Mouse (Mus musculus) left cerebral cortex, postnatal 36 days (tissue): ENCODE results near the gene Gpr35. TPM values are rescaled to one million over a fixed set of nuclear protein-coding genes. Genes with fewer than 3 reads are reported as not detected.

Experiments used
- DNase-seq, 2 experiments: peaks; one replicate each; pipeline ENCODE4 v3.0.0; 2021 to 2022; ENCODE audit warnings: low spot score in 2 of 2, mixed read lengths in 1 of 2
- intact Hi-C: fragments of 180-260 bp; cut with DNase I; formaldehyde crosslinking; loops from one replicate; pipeline ENCODE4 v1.15.1; 2025
- total RNA-seq, 2 experiments: library from RNA; stranded (reverse); gene quantifications; 2 replicates each; pipeline ENCODE4 v1.2.3; 2021

Gpr35 gene
- total RNA-seq, 2 experiments from 2014 or later, result 0.77 TPM; not detected in 1

DNA sequence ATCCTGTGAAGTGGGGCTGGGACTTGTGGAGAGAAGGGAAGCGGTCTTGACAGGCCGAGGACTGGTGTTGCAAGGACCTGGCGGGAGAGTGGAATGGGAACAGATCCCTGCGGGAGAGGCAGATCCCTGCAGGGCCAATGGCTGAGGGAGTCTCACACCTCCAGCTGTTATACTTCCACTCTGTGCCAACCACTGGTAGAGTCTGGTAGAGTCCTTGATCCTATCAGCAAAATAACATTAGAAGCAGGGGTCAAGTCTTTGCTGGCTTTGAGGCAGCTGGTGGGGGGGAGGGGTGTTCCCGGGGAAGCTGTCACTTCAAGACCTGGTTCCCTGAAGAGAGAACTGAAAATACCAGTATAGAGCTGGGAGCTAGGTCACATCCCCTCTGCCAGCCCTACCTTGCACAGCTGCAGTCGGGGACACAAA, 25.5 kb downstream of the Gpr35 start:
- DNase-seq, result no peak
- intact Hi-C loops, result no loop called here

DNA sequence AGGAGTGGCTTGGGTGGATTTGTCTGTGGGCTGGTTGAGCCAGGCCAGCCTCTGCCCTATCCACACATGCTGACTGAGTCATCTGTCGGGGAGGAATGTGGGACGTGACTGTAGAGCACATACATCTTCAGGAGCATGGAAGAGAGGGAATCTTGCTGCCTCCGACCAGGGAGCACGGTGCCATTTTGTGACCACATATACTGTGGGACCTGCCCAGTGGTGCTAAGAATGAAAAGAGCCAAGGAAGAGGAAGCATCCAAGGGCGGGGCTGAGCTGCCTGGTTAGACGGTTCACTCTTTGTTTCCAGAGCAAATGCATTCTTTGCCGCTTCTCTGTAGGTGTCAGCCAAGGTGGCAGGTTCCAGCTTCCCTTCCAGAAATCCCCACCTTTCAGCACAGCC, 28.0 kb downstream of the Gpr35 start:
- DNase-seq, result no peak

DNA sequence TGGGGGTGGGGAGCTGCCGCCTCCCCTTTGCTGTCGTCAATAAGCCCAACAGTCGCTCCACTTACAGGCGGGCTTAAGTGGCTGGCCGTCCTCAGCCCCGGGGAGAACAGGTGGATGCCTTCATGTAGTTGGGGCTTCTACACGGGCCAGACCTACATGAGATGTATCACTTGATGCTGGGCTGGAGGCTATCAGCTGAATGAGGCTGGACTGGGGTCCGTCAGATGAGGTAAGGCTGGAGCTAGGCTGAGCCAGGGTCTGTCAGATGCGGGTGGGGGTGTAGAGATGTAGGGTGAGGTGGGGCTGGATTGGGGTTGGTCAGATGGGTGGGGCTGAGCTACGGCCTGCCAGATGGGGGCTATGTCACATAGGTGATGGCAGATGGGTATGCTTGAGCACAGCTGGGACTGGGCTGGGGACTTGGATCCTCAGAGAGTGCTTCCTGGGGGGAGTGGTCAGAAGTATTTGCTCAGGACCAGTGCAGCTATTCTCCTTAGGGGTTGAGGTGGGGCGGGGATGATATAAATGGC, 28.5 kb downstream of the Gpr35 start:
- no peak for DNase-seq
- intact Hi-C loops, result no loop called here

More for the DNA sequence above, 28.0 kb downstream of the Gpr35 start:
- intact Hi-C loops, result no loop called here

DNA sequence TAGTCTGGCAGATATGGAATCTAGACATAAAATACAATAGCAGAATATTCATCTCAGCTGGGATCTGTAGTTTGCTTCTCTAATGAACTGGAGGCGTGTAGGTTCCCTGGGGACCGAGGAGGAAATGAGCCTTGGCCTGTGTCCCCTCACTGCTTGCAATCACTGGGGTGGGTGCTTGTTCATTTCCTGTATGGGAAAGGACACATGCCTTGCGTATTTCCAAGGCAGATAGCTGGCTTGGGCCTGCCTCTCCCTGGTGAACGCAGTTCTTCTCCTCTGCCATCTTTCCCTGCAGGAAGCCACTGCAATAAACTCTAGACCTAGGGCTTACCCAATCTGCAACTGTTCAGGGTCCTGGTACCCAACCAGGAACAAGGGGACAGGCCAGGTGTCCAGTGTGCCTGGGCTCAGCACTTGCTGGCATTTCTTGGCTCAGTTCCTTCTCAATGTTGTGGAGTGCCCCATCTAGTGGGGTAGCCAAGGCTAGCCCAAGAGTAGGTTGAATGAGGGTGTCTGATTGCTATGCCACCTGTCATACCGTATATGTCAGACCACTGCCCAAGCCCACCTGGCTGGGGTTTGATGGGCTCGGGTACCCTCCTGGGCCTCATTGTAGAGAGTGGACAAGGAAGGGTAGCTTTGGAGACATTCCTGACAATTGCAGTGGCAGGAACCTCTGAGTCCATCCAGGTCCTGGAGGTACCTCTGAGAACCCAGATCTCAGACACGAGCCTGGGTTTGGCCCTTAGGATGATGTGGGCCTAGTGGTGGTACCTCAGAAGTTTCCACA, 30.6 kb downstream of the Gpr35 start:
- intact Hi-C loops, result no loop called here
- no peak for DNase-seq

DNA sequence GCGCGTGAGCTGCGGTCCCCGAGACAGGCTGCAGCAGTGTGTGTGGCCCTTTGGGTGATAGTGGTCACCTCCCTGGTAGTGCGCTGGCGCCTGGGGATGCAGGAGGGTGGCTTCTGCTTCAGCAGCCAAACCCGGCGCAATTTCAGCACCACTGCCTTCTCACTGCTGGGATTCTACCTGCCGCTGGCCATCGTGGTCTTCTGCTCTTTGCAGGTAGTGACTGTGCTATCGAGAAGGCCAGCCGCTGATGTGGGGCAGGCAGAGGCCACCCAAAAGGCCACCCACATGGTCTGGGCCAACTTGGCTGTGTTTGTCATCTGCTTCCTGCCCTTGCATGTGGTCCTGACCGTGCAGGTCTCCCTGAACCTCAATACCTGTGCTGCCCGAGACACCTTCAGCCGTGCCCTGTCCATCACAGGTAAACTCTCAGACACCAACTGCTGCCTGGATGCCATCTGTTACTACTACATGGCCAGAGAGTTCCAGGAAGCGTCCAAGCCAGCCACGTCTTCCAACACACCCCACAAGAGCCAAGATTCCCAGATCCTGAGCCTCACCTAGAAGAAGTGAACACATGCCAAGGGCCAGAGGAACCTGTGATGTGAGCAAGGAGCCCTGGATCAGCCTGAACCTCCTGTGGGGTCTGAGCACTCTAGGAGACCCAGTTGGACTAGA, 32.4 kb downstream of the Gpr35 start:
- no peak for DNase-seq
- intact Hi-C loops, result no loop called here

DNA sequence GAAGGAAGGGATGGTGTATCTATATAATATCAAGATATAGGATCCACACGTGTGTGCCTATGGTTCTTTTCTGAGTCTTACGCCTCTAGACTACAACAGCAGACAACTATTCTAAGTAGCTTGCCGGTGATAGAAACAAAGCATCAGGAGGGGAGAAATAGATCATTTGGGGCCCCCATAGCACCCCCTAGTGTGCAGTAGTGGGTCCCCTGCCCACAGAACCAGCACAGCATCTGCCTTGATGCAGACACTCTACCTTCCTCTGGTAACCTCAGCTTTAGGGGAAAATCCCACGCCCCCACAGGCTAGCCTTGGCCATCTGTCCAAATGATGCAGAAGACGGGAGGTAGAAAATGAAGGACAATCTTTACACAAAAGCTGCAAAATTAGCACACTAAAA, 34.3 kb downstream of the Gpr35 start:
- intact Hi-C loops, result no loop called here
- no peak for DNase-seq

DNA sequence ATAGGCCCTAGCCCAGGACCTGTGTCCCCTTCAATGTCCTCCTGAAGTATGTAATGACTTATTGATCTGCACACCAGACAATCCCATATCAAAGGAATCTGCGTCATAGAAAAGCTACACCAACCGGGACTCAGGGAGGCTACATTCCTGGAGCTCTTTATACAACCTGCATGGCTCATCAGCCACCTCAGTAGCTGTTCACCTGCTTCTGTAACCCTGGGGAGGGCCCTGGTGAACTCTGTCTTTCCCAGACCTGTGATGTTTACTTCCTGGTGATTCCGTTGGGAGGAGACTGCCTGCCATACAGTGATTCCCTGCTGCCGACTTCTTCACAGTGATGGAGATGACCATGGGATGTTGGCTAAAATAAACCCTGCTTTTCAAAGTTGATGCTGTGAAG, 38.2 kb downstream of the Gpr35 start:
- intact Hi-C loops, result no loop called here
- DNase-seq, result no peak

DNA sequence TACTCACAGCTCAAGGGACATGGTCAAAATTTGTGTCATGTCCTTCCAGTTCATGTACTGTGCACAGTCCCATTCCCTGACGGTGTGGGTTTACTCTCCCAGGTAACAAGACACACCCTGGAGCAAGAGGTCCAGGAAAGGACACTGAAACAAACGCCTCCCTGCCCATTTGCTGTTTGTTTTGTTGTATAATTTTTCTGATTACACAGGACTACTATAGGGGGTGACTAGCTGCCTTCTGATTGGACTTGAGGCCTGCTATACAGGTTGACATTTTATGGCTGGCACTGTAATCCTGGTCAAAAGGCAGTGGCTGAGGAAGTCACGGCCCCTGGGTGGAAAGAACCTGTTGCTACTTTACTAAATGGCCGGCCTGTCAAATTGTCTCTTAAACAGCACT, 39.2 kb downstream of the Gpr35 start:
- DNase-seq, result no peak

DNA sequence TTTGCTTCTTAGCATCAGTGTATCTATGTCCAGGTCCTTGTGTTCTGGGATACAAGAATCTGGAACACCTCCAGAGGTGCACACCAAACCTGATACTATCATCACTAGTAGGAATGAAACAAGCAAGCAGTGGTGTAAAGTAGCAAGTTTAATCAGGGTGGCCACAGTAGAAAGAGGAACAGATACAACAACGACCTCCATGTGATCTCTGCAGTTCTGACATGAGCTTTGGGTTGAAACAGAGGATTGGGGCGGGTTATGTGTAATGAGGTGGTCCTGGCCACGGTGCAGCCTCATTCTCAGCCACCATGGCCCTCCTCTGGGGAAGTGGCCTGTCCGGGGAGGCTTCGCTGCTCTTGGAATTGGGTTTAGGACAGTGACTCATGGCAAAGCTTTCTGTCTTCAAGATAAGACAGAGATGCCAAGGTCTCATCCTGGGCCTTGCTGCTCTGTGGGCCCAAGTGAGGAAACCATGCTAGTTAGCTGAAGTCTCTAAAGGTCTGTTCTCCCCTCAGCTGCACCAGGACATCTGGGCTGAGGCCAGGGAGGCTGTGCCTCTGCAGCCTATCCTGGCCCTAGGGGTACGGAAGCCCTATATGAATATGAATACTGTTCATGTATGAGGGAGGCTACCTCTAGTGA, 41.7 kb downstream of the Gpr35 start:
- no peak for DNase-seq
- intact Hi-C loops, result no loop called here

More for the DNA sequence above, 39.2 kb downstream of the Gpr35 start:
- intact Hi-C loops, result no loop called here

DNA sequence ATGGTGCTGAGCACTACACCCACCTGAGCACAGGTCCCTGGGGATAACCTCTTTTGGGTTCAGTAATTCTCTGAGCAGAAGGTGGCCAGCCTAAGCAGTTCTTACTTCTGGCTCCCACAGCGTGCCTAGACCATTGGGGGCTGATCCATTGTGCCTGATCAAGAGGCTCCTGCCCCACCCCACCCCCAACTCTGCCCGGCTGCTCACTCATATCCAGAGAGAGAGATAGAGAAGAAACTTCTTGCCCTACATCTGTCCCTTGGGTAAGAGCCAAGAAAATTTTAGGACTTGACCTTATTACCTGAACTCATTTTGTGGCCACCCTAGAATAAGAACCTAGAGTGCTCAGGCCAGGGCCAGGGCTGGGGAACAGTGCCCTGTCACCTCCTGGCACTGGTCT, 42.2 kb downstream of the Gpr35 start:
- intact Hi-C loops, result no loop called here
- DNase-seq, result no peak

DNA sequence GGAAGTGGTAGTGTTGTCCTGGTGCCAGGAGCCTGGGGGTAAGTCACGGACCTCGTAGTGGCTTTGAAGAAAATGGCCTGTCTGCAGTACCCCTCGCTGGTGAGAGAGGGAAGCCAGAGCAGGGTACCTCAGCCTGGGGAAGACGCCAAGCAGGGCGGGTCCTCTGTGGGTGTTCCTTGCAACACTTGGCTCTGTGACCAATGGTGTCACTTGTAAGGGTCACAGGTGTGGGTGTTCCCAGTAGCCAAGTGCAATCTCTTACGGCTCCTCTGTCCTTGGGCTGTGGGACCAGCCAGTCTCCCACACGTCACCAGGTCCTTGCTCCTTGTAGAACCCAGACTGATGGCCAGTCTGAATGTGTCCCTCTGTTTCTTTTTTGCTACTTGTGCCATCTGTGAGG, 55.4 kb downstream of the Gpr35 start, which contains the start of gene Aqp12:
TSS of gene Aqp12 (plus strand) at position 274 of the 400 bp plus-strand sequence.
- intact Hi-C loops, result no loop called here
- no peak for DNase-seq

DNA sequence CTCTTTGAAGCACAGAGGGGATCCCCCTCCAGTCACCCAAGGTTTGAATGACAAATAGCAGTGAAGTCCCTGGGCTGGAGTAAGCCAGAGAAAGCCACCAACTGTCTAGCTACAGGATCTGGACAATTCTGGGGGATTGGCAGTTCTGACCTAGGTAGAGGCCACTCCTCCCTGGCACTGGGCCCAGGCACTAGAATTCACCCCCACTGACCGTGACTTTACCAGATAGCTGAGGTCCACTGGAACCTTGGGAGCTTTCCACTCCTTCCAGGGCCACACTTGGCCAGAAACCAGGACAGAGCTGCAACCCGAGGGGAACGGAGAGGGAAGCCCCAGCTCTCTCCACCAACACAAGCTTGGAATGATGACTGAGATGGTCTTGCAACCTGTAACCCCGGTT, 58.5 kb downstream of the Gpr35 start:
- intact Hi-C loops, result no loop called here
- DNase-seq, result no peak

DNA sequence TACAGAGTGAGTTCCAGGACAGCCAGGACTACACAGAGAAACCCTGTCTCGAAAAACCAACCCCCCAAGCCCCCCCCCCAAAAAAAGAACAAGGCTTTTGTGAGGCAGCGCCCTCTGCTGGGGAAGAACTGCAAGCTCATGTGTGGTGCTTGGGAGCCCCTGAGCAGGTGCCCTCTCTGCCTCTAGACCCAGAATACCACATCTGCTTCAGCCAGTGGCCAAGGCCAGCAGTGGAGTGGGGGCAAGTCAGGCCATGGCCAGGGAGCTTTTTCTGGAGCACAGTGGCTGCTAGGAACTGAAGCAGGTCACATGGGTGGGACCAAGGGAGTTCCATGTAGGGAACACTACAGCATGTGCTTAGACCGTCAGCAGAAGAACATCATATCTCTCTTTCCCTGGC, 60.1 kb downstream of the Gpr35 start:
- no peak for DNase-seq
- intact Hi-C loops, result loop anchor here (2.0 kb wide), 1 partner anchor 54 kb away; no protein-coding TSS in a partner anchor

DNA sequence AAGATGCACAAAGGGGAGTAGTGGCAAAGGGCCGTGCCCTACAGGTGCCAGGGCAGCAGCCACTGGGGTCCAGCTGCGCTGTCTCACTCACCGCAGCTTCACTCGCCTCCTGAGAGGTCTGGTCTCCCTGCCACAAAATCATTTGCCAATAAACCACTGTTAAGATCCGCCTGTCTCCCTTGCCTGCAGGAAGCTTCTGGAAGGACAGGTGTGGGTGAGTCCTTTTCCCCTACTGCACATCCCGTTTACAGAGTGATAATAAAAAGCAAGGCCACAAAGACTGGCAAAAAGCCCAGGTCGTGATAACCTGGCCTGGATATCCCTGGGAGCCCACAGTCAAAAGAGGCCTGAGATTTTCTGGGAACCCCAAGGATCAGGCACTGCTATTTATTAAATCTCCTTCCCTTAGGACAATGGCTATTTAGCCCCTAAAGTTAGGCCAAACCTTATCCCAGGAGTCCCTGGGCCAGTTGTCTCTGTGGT, 61.5 kb downstream of the Gpr35 start:
- no peak for DNase-seq
- intact Hi-C loops, result no loop called here

DNA sequence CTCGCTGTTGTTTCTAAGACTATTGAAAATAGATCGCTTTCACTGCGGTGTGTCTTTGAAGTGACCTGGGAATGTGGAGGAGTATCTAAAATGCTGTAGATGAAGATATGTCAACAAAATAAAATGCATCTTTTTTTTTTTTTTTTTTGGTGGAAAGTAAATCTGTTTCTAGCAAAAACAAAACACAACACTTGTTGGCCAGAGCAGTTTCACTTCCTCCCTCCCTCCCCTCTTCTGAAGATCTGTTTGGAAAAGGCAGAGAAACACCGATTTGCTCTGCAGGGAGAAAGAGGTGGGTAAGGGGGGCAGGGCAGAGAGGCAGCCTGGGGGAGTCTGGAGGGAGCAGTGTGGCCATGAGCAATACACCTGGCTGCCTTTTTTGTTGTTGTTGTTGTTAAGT, 62.7 kb downstream of the Gpr35 start:
- intact Hi-C loops, result no loop called here

DNA sequence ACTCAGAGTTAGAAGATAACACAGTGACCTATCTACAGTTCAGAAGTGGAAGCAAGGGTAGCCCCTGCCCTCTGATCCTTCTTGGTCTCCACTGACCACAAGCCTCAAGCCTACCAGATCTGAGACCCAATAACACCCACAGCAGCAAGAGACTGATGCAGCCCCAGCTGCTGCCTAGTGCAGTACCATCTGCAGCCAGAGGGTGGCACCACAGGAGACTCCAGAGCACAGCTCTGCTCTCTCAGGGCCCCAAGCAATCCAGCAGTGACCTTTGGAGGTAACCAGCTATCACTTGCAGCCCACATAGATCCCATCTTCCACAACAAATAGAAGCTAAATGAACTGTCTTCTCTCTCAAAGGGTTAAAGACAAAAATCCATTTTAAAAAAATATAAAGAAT, 63.8 kb downstream of the Gpr35 start:
- intact Hi-C loops, result no loop called here
- peak; percentile 74 to 75 for DNase-seq

More for the DNA sequence above, 62.7 kb downstream of the Gpr35 start:
- no peak for DNase-seq

DNA sequence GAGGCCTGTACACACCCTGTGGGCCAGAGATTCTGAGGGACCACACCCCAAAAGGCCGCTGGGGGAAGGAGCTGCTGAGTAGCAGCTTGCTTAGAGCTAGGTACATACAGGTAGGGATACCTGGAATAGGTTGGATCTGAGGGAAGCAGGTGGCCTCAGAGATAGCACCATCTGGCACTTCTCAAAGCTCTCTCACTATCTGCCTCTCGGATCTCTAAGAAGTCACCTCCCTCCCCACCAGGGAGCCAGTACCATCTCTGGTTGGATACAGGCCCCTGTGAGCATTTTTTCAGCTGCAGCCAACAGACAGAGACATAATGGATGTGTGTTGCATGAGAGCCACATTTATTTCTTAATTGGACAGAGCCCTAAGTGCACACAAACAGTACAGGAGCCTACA, 64.5 kb downstream of the Gpr35 start:
- intact Hi-C loops, result no loop called here
- no peak for DNase-seq

DNA sequence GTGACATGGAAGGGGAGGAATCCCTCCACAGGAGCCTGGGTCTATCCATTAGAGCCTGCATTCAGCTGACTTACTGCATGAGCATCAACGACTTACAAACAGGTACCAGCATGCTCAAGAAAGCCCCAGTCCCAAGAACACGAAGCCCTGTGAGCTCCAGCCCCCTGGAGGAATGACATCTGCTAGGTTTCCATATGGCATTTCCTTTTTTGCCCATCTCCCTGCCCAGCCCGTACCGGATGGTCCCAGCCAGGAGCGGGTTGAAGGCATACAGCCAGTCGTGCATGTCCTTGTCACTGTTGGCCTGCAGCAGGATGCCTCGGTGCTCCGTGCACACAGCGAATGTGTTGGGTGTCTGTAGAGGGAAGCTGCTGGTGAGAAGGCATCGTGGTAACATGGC, 68.1 kb downstream of the Gpr35 start:
- intact Hi-C loops, result no loop called here
- DNase-seq, result no peak

DNA sequence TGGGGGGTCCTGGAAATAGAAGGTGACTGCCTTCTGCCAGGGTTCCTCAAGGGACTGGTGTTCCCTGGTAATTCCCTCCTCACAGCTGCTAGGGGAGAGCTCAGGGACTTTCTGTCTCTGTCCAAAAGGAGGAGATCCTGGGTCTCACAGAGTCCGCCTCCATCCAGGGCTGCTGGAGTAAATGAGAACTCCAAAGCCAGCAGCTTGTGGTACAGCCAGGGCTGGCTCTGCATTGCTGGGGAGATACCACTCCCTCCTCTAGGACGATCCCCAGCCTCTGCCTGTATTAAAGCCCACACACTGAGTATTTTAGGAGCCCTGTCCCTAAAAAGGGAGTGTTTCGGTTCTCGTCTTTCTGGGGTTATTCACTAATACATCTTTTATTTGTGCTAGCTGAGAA, 69.9 kb downstream of the Gpr35 start:
- intact Hi-C loops, result no loop called here

DNA sequence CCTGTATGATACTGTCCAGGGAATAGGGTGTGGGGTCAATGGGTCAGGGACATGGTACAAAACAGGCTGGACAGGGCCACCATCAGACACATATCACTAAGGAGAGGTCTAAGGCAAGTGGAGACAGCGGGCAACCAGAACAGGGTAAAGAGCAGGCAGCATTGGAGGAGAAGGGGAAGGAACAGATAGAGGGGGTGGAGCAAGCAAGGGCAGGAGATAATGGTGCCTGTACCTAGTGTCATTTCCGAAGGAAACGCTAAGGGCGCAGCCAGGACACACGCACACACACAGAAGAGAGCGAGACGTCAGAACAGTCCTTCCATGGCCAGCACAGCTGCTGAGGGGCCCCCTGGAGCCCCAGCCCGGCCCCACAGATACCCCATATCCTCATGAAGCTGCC, 75.9 kb downstream of the Gpr35 start:
- DNase-seq, result no peak

More for the DNA sequence above, 69.9 kb downstream of the Gpr35 start:
- DNase-seq, result peak in 1 of 2 experiments; percentile 40

More for the DNA sequence above, 75.9 kb downstream of the Gpr35 start:
- intact Hi-C loops, result no loop called here
